Mouse (Mus musculus): ENCODE data around the gene Dll4.

DNA sequence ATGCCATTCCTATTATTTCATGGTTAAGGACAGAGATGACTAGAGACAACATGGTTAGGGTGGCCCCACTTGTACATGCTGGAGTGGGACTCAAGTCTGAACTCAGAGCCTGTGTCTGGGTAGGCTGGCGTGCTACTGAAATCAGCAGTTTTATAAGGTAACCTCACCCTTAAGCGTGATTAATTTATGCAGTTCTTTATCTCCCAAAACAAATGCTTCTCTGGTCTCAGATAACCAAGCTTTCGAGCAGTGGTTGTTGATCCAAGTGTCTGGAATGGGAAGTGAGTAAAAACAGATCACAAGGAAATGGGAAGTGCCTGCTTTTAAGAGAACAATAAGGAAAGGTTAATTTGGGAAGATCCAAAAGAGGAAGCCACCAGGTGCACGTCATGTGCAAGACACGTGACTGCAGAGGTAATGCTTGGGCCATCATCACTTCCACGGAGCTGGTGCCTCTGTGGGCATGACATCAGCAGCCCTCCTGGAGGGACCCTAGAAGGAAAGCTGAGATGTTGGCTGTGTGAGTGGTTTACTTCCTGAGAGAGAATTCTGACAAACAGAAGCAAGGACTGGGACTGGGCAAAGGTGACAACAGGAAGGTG, 19.1 kb downstream of the Dll4 start:
- TF ChIP-seq POLR2A (IDR thresholded peaks at IDR 0.05; ENCODE audit: insufficient read depth, low read depth, low read length) = no peak
- no peak for TF ChIP-seq EP300 (IDR thresholded peaks at IDR 0.05; ENCODE audit: insufficient read depth, low read depth, low read length)
- no peak for TF ChIP-seq CTCF (IDR thresholded peaks at IDR 0.05)
